Mouse (Mus musculus) heart, postnatal 0 days (tissue): ENCODE measurements at regions not wholly inside any gene's neighbourhood (a gene's known extent, or its start where the extent isn't known, plus 50 kb on each side); places are given as distances from the start of the nearest gene placed in this dataset.
A peak's percentile ranks its signal among the peaks of the same experiment; 100 is the strongest.

Experiments used
- CTCF ChIP-seq: IDR thresholded peaks from 2 replicates; pipeline ENCODE4 v1.5.1; 2016; ENCODE audit warnings: antibody characterized with exemption, control low read depth, low read depth
- EP300 ChIP-seq: IDR thresholded peaks from 2 replicates; pipeline ENCODE4 v1.6.1; 2016; ENCODE audit warnings: antibody characterized with exemption, low read depth

- peak; percentile 94 for TF ChIP-seq CTCF
- no peak for TF ChIP-seq EP300
These were observed 73.5 kb downstream of the Ier5 start for GRCm38 (mm10) chr1:155025862-155026478.
